Mouse (Mus musculus) leukemia stem cell, adult 10-12 weeks (primary cell): ENCODE data around the gene Msh6. TPM values are rescaled to one million over a fixed set of nuclear protein-coding genes. Genes with fewer than 3 reads are reported as not detected.

Experiments
- polyA plus RNA-seq: library from polyadenylated mRNA; stranded (reverse); fragments of >175 nt; gene quantifications from 2 replicates; pipeline ENCODE4 v1.2.3, GENCODE M21; 2012; ENCODE audit warnings: low replicate concordance

Msh6 gene
- 11.5 and 26.2 TPM in 2 replicates for polyA plus RNA-seq

DNA sequence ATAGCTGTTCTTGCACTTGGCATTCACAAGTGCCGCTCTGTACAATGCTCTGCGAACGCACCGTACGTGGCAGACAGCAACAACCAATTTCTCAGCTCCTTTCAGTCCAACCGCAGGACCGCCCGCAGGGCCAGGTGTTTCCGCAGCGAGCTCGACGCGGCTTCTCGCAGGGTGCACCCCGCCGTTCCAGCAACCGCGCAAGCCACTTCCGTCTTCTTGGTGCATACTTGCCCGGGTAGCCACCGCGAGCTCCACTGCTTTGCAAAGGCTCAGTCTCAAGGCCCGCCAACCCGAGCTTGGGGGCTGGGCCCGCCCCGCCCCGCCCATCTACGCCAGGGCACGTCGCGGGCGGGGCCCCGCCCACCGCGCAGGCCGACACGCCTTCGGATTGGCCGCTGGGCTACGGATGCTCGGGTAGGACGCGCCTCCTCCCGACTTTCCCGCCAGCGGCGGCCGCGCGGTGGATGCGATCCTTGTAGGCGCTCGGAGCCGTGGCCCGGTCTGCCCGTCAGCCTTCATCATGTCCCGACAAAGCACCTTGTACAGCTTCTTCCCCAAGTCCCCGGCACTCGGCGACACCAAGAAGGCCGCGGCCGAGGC is at the start of gene Msh6:
TSS of gene Msh6 (plus strand) at position 434 of the 600 bp plus-strand sequence.

Other genes with a start within 250 kb of the Msh6 start
- gene Kcnk12, start 177.1 kb upstream of the Msh6 start, polyA plus RNA-seq, result 0.51 and 1.2 TPM in 2 replicates
- gene Rpl36-ps4, start 54.1 kb upstream of the Msh6 start, polyA plus RNA-seq, result not detected in 2 replicates
- 3.5 and 6.5 TPM in 2 replicates for gene Fbxo11, start 90.2 kb downstream of the Msh6 start, polyA plus RNA-seq